Mouse (Mus musculus) forebrain, embryonic 16.5 days (tissue): ENCODE measurements around the gene Iqcn. TPM values are rescaled to one million over a fixed set of nuclear protein-coding genes. Genes with fewer than 3 reads are reported as not detected.

Experiments used
- ATAC-seq: fragments of 200-750 bp; cut with Nextera tagmentation; 2 replicates; pipeline ENCODE4 v1.8.0; 2017; ENCODE audit warnings: mild to moderate bottlenecking, moderate library complexity
- H3K27ac ChIP-seq: fragments of 300-500 bp; sonication (generic); 2 replicates; pipeline ENCODE4 v1.5.1; 2014; ENCODE audit warnings: low read length, control low read depth
- H3K27me3 ChIP-seq: fragments of 300-500 bp; sonication (generic); replicated peaks from 2 replicates; pipeline ENCODE4 v1.6.1; 2014; ENCODE audit warnings: low read length; ENCODE audit not compliant: control insufficient read depth, insufficient read depth
- H3K36me3 ChIP-seq: fragments of 300-500 bp; sonication (generic); 2 replicates; pipeline ENCODE4 v1.6.1; 2014; ENCODE audit not compliant: control insufficient read depth, insufficient read depth
- H3K4me1 ChIP-seq: fragments of 300-500 bp; sonication (generic); replicated peaks from 2 replicates; pipeline ENCODE4 v1.6.1; 2014; ENCODE audit warnings: low read length; ENCODE audit not compliant: control insufficient read depth, insufficient read depth
- H3K4me2 ChIP-seq: fragments of 300-500 bp; sonication (generic); 2 replicates; pipeline ENCODE4 v1.6.1; 2014; ENCODE audit warnings: mild to moderate bottlenecking, low read length, control low read depth
- H3K4me3 ChIP-seq: fragments of 300-500 bp; sonication (generic); replicated peaks from 2 replicates; pipeline ENCODE4 v1.5.1; 2014; ENCODE audit warnings: mild to moderate bottlenecking, low read length, control low read depth
- H3K9ac ChIP-seq: fragments of 300-500 bp; sonication (generic); replicated peaks from 2 replicates; pipeline ENCODE4 v1.6.1; 2014; ENCODE audit warnings: low read depth, low read length, control low read depth
- H3K9me3 ChIP-seq: fragments of 300-500 bp; sonication (generic); 2 replicates; pipeline ENCODE4 v1.6.1; 2016; ENCODE audit warnings: low read length; ENCODE audit not compliant: control insufficient read depth
- WGBS: fragments of 180-500 bp; shearing (Covaris S2); extraction: QIAGEN DNeasy Blood & Tissue Kit; methylation state at CpG from one replicate; pipeline ENCODE4 v1.1.7; 2014; 5-methylcytosine and 5-hydroxymethylcytosine counted together
- polyA plus RNA-seq: library from polyadenylated mRNA; unstranded; fragments of >200 nt; fragmentation: Nextera tagmentation; extraction: Ambion mirVana; gene quantifications from 2 replicates; pipeline ENCODE4 v1.2.1, GENCODE M21; 2015

Iqcn gene
- polyA plus RNA-seq, 1 experiment from 2014 or later = 0.14 TPM

DNA sequence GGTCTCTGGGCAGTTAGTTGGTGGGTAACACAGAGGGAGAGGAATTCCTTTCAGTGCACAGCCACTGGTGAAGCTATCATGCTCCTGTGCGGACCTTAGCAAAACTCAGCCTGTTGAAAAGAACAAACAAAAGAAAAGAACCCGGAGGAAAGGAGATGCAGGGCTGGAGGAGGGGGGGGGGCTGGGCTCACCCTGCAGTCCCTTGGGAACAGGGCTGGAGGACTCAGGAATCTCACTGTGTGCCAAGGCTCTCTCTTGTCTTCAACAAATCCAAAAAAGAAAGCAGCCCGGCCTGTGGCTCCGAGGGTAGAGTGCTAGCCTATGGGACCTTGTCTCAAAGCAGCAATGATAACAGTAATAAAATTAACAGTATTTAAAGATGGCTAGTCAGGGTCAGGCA lies 39.6 kb upstream of the Iqcn start:
- Histone ChIP-seq H3K4me3 (no peak overlapping the region), H3K9ac (no peak overlapping the region), H3K27ac (no peak overlapping the region), H3K27me3 (no peaks in the 10 kb centered on the region), H3K4me1 (peaks cover 15% of the 10 kb centered on the region), H3K36me3 (no peaks in the 10 kb centered on the region), H3K9me3 (no peaks in the 10 kb centered on the region), H3K4me2 (no peak overlapping the region)
- no peak for ATAC-seq
- WGBS = 39% methylated on average over 4 of the region's 4 CpGs

DNA sequence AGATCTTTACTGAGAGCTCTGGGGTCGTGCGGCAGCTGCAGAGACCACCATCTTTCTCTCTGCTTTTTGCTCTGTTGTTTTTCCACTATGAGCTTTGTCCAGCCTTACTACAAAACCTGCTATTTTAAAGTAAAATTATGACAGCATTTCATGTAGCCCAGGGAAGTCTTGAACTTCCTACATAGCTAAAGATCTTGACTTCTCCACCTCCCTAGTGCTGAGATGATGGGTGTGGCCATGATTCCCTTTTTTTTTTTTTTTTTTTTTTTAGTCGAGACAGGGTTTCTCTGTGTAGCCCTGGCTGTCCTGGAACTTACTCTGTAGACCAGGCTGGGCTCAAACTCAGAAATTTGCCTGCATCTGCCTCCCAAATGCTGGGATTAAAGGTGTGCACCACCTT lies 38.6 kb upstream of the Iqcn start:
- peaks cover 9% of the 10 kb centered on the region for H3K4me1 ChIP-seq
- no peaks in the 10 kb centered on the region for H3K36me3 ChIP-seq
- no peak overlapping the region for H3K9ac ChIP-seq
- no peak overlapping the region for H3K4me3 ChIP-seq
- no peaks in the 10 kb centered on the region for H3K27me3 ChIP-seq
- H3K9me3 ChIP-seq = no peaks in the 10 kb centered on the region
- WGBS = 88% methylated on average over 2 of the region's 3 CpGs
- no peak overlapping the region for H3K4me2 ChIP-seq
- ATAC-seq = no peak
- no peak overlapping the region for H3K27ac ChIP-seq

DNA sequence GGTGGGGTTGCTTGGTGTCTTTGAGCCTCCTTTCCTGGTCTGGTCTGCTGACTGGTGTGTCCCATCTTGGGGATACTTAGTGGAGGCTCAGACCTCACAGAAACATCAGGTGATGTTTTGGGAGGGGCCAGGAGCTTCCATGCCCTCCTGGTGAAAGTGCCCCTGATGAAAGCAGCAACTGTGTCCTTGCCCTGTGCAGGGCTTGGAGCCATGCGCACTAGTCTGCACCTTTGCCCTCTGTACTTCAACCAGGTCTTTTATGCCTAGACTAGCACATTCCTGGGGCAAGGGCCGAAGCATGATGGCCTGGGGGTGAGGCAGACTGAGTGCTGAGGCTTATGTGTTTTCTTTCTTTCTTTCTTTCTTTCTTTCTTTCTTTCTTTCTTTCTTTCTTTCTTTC lies 37.7 kb upstream of the Iqcn start:
- no peaks in the 10 kb centered on the region for H3K36me3 ChIP-seq
- WGBS = 79% methylated on average over 2 of the region's 2 CpGs
- no peak overlapping the region for H3K9ac ChIP-seq
- ATAC-seq = no peak
- H3K4me1 ChIP-seq = no peaks in the 10 kb centered on the region; the same call in 1 of the 2 replicates
- no peak overlapping the region for H3K4me2 ChIP-seq
- no peaks in the 10 kb centered on the region for H3K27me3 ChIP-seq
- H3K9me3 ChIP-seq = no peaks in the 10 kb centered on the region
- H3K4me3 ChIP-seq = no peak overlapping the region
- no peak overlapping the region for H3K27ac ChIP-seq

DNA sequence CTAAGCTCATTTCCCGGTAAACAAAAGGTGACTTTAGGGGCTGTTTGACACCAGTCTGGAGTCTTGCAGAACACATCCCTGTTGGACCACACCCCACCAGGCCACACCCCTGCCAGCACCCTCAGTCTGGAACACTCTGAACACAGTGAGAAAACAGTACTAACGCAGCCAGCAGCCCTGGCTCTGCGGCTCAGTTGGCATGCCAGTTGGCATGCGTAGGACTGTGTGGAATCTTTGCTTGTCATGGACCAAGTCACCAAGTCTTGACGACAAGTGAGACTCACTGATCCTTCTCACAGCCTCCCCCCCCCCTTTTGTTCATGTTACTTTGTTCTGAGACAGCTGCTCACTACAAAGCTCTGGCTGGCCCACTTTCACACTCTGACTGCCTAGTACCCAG lies 36.2 kb upstream of the Iqcn start:
- no peaks in the 10 kb centered on the region for H3K27me3 ChIP-seq
- H3K4me1 ChIP-seq = no peaks in the 10 kb centered on the region
- no peak overlapping the region for H3K9ac ChIP-seq
- no peak overlapping the region for H3K4me3 ChIP-seq
- ATAC-seq = peak; percentile 71
- 60% methylated on average over 5 of the region's 5 CpGs for WGBS
- H3K4me2 ChIP-seq = no peak overlapping the region
- H3K9me3 ChIP-seq = no peaks in the 10 kb centered on the region
- no peaks in the 10 kb centered on the region for H3K36me3 ChIP-seq
- H3K27ac ChIP-seq = no peak overlapping the region

DNA sequence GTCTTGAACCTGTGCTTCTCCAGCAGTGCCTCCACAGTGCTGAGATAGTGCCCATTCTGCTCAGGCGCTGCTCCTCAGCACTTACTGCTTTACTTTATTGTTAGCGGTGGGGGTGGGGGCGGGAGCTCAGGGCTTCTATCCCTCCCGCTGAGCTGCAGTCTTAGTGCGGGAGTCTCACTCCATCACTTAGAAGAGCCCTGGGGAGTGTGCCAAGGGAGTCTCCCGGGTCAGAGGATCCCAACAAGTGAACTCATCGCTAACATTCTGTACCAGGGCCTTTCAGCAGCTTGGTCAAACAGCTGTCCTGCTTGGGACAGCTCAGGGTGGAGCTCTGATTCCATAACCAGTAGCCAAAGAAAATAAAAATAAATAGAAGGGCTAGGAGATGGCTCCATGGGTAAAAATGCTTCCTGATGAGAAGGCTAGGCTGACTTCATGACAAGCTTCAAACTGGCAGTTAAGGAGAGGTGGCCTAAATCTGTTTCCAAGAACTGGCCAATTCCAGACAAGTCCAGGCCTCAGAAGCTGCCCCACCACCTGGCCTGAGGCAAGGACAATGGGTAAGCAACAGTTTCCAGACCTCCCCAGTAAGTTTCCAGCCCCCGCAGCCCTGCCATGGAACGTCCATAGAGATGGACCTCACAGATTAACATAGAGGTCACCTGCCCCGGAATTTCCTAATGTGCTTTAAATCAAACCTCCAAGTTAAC lies 31.5 kb upstream of the Iqcn start:
- H3K27me3 ChIP-seq = no peaks in the 10 kb centered on the region
- no peaks in the 10 kb centered on the region for H3K36me3 ChIP-seq
- no peak overlapping the region for H3K4me2 ChIP-seq
- H3K4me3 ChIP-seq = no peak overlapping the region
- no peaks in the 10 kb centered on the region for H3K9me3 ChIP-seq
- peaks cover 19% of the 10 kb centered on the region for H3K4me1 ChIP-seq
- ATAC-seq = no peak
- whole genome bisulfite sequencing = 62% methylated on average over 10 of the region's 10 CpGs
- no peak overlapping the region for H3K9ac ChIP-seq
- H3K27ac ChIP-seq = peak overlapping the region; percentile 13; the same call in 1 of the 2 replicates

DNA sequence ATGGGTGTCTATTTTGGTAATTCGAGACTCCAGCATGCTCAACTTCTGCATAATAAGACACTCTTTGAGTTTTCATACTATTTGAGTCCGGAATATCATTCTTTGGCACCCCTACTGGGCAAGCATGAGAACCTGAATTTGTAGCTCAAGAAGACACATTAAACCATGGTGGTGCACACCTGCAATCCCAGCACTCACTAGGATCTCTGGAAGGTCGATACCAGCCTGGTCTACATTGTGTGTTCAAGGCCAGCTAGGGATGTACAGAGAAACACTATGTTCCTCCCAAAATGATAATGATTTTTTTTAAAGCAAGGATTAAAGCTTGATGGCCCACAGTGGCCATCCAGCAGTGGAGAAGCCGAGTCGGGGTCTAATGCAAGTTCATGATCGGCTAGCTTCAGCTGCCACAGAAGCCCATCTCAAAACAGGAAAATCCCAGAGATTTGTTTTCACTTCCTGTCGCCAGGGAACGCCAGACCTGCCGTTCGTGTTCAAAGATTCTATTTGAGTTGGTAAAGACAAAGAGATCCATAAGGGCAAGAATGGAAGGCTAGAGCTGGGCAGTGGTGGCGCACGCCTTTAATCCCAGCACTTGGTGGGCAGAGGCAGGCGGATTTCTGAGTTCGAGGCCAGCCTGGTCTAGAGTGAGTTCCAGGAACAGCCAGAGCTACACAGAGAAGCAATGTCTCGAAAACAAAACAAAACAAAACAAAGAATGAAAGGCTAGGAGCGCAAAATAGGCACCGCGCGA lies 30.8 kb upstream of the Iqcn start:
- Histone ChIP-seq H3K4me2 (peak overlapping the region; percentile 52), H3K4me3 (peak overlapping the region; percentile 40), H3K9ac (peak overlapping the region; percentile 60), H3K36me3 (no peaks in the 10 kb centered on the region), H3K9me3 (no peaks in the 10 kb centered on the region), H3K4me1 (peaks cover 19% of the 10 kb centered on the region), H3K27ac (peak overlapping the region; percentile 93), H3K27me3 (no peaks in the 10 kb centered on the region)
- WGBS = 37% methylated on average over 19 of the region's 19 CpGs
- no peak for ATAC-seq

DNA sequence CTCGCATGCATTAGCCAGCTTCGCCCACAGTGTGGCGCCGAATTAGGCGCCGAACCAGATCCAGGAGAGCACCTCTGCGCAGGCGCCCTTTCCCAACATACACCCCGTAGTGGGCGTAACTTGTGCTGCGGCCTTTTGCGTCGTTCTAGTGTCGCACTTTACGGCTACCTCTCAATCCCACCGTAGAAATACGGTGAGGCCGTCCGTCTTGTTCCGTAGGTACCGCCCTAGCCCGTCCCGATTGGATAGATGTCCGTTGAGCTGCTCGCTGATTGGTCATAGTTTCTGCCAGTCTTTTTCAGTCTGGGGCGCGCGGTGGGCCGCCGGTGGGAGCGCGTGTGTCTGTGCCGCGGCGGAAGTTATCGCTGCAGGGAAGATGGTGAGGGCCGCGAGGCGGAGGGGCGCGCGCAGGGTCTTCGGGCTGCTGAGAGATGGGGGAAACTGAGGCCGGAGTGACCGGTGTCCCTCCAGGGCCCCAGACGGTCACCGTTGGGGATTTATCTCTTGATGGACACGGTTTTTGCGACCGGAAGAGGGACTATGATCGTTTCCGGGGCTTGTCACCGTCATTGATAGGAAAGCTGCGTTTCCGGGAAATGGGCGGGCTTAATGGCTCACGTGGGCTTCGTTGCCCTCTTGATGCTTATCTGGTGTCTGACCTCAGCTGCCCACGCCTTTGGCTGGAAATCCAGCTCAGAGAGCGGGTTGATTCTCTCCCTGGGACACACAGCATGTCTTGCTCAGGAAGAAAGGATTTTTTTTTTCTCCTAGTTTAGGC lies 30.0 kb upstream of the Iqcn start, which contains the start of gene Lsm4:
TSS of gene Lsm4 (plus strand) at position 170 of the 778 bp plus-strand sequence.
- Histone ChIP-seq H3K4me3 (peak within 1 kb of the TSS; percentile 52), H3K4me1 (peaks cover 19% of the 10 kb centered on the region), H3K9ac (peak within 1 kb of the TSS; percentile 60), H3K9me3 (no peaks in the 10 kb centered on the region), H3K27ac (peak within 1 kb of the TSS; percentile 93), H3K36me3 (no peaks in the 10 kb centered on the region), H3K27me3 (no peaks in the 10 kb centered on the region), H3K4me2 (peak within 1 kb of the TSS; percentile 83)
- under 1% methylated on average over 60 of the region's 60 CpGs for whole genome bisulfite sequencing
- peak; percentile 98 for ATAC-seq

DNA sequence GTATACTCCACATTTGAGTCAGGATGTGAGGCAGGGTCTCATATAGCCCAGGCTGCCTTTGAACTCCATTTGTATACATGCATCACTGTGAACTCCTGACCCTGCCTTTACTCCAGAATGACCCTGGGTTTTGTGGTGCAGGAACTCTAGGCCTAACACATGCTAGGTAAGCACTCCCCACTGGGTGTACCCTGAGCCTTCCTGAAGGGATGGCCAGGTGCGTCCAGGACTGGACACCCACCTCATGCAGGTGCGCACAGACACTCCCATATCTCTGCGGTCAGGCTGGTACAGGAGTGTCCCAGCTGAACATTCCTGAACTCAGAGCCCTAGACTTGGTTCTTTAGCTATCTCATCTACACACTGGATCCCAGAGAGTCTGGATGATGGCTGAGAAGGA lies 29.1 kb upstream of the Iqcn start:
- Histone ChIP-seq H3K9me3 (no peaks in the 10 kb centered on the region), H3K4me1 (peaks cover 19% of the 10 kb centered on the region), H3K4me2 (peak overlapping the region; percentile 83), H3K27ac (peak overlapping the region; percentile 91), H3K27me3 (no peaks in the 10 kb centered on the region), H3K36me3 (no peaks in the 10 kb centered on the region), H3K9ac (peak overlapping the region; percentile 59), H3K4me3 (peak overlapping the region; percentile 52)
- 91% methylated on average over 3 of the region's 3 CpGs for WGBS
- ATAC-seq = no peak

DNA sequence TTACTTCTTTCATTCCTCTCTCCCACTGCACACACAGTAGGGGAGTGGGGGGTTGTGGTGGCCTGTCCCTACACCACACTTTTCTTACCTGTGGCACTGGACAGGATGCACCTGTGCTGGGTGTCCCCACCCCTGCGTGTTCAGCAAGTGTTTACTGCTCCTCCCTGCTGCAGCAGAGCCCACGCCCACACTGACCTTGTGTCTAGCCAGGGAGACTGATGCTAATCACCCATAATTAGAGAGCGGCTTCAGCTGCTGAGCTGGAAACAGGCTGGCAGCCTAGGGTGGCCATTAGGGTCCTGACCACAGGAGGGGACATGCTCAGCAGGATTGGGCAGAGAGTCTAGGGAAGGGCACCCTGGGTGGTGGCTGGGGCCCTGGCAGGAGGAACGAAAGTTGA lies 28.5 kb upstream of the Iqcn start:
- Histone ChIP-seq H3K9me3 (no peaks in the 10 kb centered on the region), H3K4me2 (no peak overlapping the region), H3K36me3 (no peaks in the 10 kb centered on the region), H3K27ac (no peak overlapping the region), H3K9ac (no peak overlapping the region), H3K4me1 (peaks cover 19% of the 10 kb centered on the region), H3K27me3 (no peaks in the 10 kb centered on the region), H3K4me3 (no peak overlapping the region)
- no peak for ATAC-seq
- WGBS = 89% methylated on average over 4 of the region's 4 CpGs
